Mouse (Mus musculus): ENCODE data around the gene Aox1.
"Not testable (repeated sequence)": the region's sequence is repeated elsewhere in the genome, so short reads cannot be mapped to it uniquely, and the experiment has no call there.

The Aox1 gene

DNA sequence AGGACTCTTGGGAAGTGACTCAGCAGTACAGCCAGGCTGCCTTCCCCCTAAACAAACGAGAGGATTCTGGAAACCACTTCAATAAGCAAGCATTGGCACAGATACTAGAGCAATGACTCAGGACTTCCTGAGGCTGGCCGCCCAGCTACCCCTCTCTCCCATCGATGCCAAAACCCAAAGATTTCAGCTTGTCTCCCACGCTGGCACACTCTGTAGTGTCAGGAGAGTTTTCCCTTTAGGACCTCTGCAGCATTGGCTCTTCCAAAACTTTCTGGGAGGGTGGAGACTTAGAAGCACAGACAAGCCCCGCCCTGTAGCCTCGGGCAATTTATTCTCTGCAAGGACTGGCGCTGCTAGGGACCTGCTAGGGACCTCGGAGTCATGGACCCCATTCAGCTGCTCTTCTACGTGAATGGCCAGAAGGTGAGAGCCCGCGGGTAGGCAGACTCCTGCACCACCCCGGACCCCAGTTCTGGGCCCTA, at the start of gene Aox1:
TSS of gene Aox1 (plus strand) at position 296 of the 482 bp plus-strand sequence.
- peak; percentile 48 for DNase-seq (ENCODE audit: low spot score)

DNA sequence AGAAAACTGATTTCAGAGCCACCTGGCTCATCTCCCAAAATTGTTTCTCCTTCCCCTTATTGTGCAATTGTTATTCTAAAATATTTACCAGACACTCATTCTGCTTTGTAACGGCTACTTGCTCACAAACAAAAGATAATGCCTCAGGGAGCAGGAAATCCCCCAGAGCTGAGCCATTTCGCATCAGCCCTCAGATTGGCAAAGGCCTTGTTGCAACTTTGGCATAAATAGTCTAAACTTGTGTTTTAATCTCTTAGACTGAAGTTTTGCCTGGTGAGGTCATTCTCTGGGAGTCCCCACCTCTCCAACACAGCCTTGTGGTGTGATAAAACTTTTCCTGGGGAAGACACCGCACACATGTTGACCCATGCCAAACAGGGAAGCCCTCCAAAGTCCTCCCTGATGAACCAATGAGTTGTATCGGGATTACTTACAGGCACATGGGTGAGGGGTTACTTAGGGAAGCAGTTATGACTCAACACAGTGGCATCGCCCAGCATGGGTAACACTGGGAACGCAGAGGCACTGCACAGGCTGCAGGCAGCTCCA, 40.6 kb upstream of the Aox1 start:
- no peak for DNase-seq (ENCODE audit: low spot score)

DNA sequence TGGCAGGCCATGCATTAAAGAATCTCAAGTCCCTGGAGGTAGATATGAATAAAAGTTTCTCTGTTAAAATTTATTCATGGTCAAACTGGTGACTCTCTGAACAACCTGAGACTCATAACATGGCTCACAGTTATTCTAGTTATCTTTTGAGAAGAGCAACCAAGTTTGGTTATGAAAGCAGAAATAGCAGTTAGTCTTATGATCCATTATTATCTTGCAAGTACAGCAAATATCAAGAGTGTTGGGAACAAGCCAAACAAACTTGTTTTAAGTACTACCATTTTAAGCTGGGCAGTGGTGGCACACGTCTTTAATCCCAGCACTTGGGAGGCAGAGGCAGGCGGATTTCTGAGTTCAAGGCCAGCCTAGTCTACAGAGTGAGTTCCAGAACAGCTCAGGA, 38.5 kb upstream of the Aox1 start:
- no peak for DNase-seq (ENCODE audit: low spot score)

DNA sequence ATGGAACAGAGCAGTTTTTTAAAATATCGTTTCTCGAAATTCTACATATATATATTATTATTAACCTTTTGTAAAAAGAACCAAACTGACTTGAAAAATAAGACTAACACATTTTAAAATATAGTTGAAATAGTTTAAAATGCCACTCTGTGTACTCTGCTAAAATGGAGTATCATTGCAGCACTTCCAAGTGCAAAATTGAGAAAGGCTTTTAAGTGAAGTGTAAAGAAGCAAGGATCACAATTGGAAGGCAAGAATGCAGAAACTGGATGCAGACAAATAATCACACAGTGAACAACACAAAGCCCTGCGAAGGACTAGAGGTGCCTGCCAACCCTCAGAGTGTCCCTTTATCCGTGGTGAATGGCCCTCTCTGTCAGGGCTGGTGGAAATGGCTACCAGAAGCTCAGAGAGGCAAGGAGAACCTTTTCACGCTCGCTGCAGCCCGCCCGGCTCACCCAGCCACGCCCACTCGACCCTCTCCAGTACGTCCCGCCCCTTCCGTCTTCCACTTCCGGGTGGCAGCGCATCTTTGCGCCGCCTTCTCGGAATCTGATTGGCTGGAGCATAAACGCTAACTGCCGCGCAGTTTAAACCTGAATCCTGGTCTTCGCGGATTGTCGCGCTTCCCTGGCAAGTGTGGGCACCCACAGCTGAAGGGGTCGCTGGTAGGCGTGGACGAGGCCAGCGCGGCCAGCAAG, 34.1 kb upstream of the Aox1 start, which contains the start of gene Sgo2a:
TSS of gene Sgo2a (plus strand) at position 540 of the 701 bp plus-strand sequence.
- peak; percentile 99 for DNase-seq (ENCODE audit: low spot score)

DNA sequence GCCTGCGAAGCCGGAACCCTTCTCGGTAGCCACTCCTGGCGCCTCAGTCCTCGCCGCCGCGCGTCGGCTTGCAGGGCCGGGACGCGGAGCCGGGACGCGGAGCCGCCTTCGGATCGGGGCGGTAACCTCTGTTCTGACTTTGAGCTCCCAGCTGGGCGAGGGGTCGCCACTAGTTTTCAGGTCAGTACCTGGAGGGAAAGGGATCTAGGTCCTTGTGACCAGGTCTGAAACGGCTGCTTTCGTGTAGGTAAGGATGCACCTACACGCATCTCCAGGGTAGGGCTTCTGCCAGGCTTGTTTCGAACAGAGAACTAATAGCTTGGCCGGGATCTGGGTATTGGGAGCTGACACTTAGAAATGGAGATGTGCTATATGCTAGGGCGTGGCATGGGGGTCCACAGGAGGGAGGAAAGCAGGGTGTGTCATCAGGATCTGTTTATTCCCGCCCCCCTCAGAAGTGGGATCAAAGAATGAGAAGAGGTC, 33.6 kb upstream of the Aox1 start:
- DNase-seq (ENCODE audit: low spot score): no peak

DNA sequence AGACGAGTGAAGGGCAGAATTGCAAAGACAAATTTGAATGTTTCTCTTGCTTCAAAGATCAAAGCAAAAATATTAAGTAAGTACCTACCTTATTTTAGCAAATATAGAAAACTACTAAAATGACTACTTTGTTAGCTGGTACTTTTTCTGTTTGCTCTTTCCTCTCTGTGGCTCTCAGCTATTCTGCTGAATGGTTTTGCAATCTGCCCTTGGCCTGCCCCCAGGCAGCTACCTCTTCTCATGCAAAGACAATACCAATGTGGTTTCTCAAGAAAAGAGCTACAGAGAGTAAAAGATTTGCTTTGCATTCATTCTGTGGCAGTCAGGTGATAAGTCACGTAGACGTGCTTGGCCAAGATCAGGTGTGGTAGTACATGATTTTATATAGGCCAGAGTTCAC, 31.6 kb upstream of the Aox1 start:
- DNase-seq (ENCODE audit: low spot score): no peak

DNA sequence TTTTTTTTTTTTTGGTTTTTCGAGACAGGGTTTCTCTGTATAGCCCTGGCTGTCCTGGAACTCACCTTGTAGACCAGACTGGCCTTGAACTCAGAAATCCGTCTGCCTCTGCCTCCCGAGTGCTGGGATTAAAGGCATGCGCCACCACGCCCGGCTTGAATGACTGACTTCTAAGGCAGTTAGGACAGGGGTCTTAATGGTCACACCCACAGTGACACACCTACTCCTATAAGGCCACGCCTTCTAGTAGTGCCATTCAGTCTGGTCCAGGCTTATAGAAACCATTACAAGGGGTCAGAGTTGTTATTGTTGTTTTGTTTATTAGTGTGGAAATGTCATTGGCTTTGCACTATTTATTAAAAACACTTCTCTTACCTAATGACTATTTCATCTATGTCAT, 23.3 kb upstream of the Aox1 start:
- not testable (repeated sequence) for DNase-seq (ENCODE audit: low spot score)

GRCm38 (mm10) chr1:58018856-58019255, 10.9 kb upstream of the Aox1 start, which contains the start of gene Kctd18:
TSS of gene Kctd18 (minus strand) at chr1:58018956.
- DNase-seq (ENCODE audit: low spot score): no peak

DNA sequence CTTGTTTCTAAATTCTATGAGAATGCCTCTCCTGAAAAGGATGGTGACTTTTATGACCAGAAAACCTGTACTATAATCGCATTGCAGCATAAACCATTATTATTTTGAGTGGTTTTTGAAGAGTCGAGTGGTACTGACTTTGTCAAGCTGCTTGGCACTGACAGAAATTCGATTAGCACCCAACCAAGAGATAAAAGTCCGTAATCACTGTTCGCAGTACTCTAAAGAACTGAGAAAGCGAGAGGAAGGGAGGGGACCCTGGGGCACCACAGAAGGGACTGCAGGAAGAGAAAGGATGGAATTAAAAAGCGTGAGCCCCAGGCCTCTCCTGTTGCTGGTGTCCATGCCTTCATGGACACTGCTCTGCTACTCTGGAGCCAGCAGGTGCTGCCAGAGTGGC, 2.0 kb upstream of the Aox1 start:
- no peak for DNase-seq (ENCODE audit: low spot score)

GRCm38 (mm10) chr1:58030156-58030871, 583 bp downstream of the Aox1 start:
- peak; percentile 61 for DNase-seq (ENCODE audit: low spot score)

- DNase-seq (ENCODE audit: low spot score): peak; percentile 89
Measured at GRCm38 (mm10) chr1:58031160-58031769, 1.5 kb downstream of the Aox1 start.

DNA sequence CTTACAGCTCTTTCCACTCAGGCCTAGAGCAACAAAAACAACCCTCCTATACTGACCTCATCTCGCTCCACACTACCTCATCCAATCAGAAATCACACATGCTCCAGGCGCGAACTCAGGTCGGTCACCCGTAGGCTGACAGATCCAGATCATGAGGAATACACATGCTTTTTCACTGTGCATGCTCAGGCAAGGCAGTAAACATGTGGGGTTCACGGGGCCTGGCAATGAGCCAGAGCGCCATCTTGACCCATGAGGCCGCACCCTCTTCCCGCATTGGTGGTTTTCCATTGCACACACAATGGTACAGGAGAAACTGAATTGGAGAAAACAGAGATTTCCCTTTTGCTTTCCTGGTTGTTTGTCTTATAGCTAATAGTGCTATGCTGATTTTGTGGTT, 7.6 kb downstream of the Aox1 start:
- DNase-seq (ENCODE audit: low spot score): not testable (repeated sequence)

DNA sequence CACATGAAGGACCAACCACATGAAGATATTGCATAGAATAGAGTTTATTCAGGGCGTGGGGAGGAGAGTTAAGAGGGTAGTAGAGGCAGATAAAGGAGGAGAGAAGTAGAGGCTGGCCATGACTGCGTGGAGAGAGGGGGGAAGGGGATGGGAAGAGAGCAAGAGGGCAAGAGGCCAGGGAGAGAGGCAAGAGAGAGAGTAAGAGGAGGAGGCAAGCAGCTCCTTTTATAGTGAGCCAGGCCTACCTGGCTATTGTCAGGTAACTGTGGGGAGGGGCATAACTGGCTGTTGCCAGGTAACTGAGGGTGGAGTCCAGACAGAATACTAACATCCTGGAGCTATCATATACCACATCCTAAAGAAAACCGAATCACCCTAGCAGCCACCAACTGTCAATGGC, 15.3 kb downstream of the Aox1 start:
- DNase-seq (ENCODE audit: low spot score): no peak

DNA sequence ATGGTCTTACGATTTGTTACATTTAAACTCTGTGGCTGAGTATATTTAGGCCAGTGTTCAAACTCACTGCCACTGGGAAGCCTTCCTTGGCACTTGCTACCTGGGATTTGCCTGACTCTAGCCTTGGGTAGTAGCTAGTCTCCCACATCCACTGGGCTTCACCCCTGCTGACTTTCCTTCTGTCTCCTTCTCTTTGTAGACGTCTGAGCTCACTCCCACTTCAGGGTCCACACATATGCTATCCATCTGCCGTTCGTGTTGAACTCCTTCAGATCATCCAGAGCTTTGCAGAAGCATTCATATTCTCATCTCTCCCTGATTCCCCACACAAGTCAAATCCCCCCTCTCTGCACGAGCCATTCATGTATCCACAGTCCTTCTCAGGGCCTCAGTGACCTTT, 15.8 kb downstream of the Aox1 start:
- no peak for DNase-seq (ENCODE audit: low spot score)

DNA sequence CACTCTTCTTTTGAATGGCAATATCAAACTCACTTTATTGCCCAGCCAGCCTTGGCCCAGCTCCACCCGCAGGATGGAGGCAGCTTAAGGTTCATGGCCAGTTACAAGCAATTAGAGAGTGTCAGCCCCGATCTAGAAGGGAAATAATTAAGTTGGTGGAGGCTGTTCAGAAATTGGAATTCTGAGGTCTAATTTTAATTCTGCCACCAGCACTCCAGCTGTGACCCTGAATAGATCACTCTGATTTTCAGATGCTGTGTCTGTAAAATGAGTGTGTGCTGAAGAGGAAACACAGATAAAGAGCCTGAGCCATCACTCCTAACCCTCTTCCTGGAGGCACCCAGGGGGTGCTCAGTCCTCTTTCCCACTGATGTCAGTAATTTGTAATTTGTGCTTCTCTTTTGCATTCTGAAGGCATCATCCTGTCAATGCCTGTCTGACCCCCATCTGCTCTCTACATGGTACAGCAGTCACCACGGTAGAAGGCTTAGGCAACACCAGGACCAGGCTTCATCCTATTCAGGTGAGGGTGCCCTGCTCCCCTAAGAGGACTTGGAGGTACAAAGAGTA, 17.1 kb downstream of the Aox1 start:
- DNase-seq (ENCODE audit: low spot score): no peak

DNA sequence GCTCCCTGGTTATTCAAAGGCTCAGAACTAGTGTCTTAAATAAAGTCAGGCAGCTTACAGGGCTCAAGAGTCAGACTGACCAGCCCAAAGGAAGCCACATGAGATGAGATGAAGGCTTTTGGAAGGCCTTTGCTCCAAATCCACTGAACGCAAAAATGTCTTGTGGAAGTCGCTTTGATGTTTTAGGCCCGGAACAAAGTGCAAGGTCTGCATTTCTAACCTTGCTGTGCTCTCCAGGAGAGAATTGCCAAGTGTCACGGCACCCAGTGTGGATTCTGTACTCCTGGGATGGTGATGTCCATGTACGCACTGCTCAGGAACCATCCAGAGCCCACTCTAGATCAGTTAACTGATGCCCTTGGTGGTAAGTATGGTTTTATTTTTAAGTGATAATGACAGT, 19.4 kb downstream of the Aox1 start:
- no peak for DNase-seq (ENCODE audit: low spot score)

- no peak for DNase-seq (ENCODE audit: low spot score)
Measured at GRCm38 (mm10) chr1:58055598-58055997, 25.9 kb downstream of the Aox1 start.

DNA sequence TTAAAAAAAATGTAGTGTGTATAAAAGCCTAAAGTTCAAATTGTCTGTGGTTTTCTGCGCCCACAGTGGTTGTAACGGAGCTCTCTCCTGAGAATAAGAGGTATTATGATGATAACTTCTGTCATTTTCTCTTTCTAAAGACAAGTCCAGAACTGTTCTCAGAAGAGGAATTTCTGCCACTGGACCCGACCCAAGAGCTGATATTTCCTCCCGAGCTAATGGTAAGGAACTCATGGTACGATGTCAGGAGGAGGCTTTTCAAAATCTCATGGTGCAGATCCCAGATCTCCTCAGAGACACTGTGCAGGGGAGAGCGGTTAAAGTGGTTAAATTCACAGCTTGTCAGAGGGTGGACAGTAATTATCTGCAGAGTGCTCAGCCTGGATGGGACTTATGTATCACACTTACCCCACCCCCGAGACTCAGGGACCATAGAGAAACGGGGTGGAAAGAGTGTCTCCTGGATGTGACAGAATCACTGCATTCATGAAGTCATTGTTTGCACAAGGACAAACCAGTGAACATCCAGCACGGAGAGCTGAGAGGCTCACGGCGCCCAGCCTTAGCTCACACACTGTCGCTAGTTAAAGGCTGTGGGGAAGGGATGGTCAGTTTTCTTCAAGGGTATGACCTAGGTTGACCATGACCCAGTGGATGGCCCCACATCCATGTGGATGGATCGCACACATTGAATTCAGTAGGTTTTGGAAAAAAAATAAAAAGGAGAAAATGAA, 26.5 kb downstream of the Aox1 start:
- DNase-seq (ENCODE audit: low spot score): no peak

DNA sequence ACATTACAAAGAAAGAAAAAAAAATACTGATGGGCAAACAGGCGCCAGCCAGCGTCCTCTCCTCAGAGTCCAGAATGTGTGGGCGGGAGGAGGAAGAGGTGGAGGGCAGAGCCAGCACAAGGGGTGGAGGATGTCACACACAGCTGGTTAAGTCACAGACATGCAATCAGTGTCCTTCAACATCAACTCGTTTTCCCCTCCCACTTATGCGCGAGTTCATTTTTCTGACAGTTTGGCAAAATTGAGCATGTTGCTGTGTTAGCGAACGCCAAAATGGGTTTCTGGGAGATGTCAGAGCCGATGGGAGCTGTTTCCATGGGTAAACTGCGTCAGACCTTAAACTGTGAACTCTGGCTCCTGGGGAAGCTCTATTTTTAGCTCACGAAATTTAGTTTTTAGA, 27.2 kb downstream of the Aox1 start:
- DNase-seq (ENCODE audit: low spot score): no peak

- DNase-seq (ENCODE audit: low spot score): no peak
Measured at GRCm38 (mm10) chr1:58058846-58059245, 29.1 kb downstream of the Aox1 start.

DNA sequence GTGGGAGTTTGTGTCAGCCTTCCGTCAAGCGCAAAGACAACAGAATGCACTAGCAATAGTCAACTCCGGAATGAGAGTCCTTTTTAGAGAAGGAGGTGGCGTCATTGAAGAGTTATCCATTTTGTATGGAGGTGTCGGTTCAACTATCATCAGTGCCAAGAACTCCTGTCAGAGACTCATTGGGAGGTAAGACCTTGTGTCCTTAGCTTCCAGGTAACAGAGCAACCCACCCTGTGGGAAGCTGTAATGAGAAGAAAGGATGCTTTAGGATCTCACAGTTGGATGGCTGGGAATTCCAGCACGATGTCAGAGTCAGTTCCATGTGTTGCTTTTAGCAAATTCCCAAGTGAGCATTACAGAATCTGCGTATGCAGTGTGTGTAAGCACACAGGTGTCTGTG, 32.4 kb downstream of the Aox1 start:
- no peak for DNase-seq (ENCODE audit: low spot score)
